Mouse (Mus musculus) liver, postnatal 0 days (tissue): ENCODE results near the gene Bscl2.
"Not testable (repeated sequence)": the region's sequence is repeated elsewhere in the genome, so short reads cannot be mapped to it uniquely, and the experiment has no call there.

Source experiments
- CTCF ChIP-seq: sonication (generic); IDR thresholded peaks from 2 replicates; pipeline ENCODE4 v1.5.1; 2016; ENCODE audit warnings: antibody characterized with exemption, low read depth
- EP300 ChIP-seq: IDR thresholded peaks from 2 replicates; pipeline ENCODE4 v1.6.1; 2016; ENCODE audit warnings: antibody characterized with exemption, low read depth, mild to moderate bottlenecking

DNA sequence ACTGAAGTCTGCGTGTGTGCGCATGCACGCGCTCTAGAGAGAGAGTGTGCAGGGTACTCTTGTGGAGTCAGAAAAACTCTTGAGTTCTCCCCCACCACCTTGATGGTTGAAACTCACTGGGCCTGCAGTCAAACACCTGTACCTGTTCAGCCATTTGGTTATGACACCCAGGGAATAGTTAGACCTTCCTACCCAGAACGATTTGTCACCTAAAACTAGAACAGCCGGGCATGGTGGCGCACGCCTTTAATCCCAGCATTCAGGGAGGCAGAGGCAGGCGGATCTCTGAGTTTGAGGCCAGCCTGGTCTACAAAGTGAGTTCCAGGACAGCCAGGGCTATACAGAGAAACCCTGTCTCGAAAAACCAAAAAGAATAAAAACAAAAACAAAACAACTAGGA lies 940 bp upstream of the Bscl2 start:
- TF ChIP-seq EP300, CTCF: not testable (repeated sequence)
